Mouse (Mus musculus) neural tube, embryonic 10.5 days (tissue): ENCODE data around the gene Elovl3.
"Not testable (repeated sequence)": the region's sequence is repeated elsewhere in the genome, so short reads cannot be mapped to it uniquely, and the experiment has no call there.

Experiments used
- DNase-seq: peaks from one replicate; pipeline ENCODE4 v3.0.0-alpha.2; 2017; ENCODE audit warnings: low spot score; ENCODE audit errors: extremely low spot score

The Elovl3 gene

DNA sequence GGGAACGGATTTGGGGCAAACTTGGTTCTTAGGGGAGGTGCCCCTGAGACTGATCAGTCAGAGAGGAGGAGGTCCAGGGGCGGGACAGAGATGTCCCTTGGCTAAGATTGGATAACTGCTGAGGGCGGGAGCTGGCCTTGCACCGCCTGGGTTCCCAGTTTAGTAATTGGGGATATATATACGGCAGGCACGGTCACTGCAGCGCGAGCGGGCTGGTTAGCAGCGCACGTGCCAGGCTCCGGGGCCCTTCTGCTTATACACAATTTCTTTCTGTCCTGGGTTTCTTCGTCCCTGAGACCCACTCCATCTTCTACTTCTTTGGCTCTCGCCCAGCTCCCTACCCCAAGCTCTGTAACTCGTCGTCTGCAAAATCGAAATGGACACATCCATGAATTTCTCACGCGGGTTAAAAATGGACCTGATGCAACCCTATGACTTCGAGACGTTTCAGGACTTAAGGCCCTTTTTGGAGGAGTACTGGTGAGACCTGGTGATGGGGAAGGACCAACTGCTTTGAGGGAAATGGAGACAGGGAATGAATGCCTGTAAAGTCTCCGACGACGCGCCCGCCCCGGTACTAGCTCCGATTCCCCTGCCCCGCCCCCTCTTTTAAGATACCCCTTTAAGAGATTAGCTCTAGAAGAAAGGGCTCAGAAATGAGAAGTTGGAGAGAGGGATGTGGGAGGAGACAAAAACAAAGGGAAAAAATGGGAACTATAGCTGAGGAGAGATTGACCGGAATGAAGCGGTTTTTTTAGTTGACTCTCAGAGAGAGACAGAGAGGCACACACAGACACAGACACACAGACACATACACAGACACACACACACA is at the start of gene Elovl3:
Gene Elovl3, plus strand, starts transcription at position 204 of the 832 bp plus-strand sequence.
- no peak for DNase-seq

DNA sequence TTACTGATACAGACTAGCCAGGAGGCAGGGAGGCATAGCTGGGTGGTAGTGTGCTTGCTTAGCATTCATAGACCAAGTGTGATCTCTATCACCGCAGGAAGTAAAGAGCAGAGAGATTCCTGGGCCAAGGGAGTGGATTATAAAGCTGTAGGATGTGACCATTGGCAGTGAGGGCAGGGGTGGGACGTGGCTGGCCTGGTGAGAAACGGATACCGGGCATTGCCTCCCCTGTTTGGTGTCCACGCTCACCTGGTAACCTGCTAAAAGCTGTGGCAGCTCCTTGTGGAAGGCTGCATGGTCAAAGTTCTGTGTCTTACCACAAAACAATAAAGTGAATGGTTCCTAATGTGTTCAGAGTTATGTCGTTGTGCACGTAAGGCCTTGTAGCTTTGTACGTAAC is 46.5 kb upstream of the Elovl3 start:
- DNase-seq = no peak

DNA sequence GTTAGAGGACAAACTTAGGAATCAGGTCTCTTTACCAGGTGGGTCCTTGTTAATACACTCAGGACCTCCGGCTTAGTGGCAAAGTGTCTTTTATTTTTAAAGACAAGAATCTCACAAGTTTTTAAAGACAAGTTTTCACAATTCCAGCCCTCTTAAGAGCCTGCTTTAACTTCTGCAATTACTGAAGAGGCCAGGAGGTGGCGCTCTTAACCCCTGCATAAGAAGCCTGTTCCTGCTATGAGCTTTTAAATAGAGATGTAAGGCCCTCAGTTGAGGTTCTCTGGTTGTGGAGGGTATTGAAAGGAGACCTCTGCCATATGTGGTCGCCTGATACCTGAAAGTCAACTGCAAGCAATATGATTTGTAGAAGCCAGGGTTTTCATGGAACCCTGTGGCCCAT is 45.4 kb upstream of the Elovl3 start:
- DNase-seq = no peak

DNA sequence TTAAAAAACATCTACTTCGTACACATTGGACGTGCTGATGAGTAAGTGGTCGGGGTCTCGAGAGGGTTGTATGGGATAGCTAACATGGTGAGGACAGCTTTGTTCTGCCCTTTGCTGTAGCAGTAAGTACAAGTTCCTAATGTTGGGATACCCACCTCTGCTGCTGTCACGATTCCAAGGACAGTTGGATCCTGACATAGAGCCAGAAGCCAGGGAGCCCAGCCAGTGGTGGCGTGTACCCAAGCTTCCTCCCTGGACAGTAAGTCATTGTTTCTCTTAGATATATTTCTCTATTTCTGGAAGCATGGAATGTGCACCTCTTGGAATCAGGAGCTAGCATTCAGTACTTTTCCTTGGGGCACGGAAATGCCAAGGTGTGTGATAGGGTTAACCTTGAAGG is 43.8 kb upstream of the Elovl3 start:
- DNase-seq = no peak

- no peak for DNase-seq
Measured at GRCm38 (mm10) chr19:46091641-46092040, 40.1 kb upstream of the Elovl3 start.

- no peak for DNase-seq
Measured at GRCm38 (mm10) chr19:46094144-46094543, 37.6 kb upstream of the Elovl3 start.

DNA sequence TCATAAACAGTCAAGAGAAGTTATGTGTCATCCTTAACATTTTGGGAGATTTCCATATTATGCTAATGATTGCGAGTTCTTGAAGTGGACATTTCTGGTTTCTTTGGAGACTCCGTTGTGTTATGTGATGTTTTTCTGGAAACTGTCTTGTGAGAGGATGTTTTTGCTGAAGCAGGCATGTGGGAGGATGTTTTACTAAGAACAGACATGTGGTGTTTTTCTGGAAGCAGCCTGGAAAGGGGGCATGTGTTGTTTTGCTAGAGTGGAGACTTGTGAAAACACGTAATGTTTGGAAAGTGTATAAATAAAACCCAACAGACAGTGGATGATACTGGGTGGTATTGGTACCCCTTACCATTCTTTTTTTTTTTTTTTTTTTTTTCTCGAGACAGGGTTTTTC is 36.4 kb upstream of the Elovl3 start:
- DNase-seq = no peak

- no peak for DNase-seq
Measured at GRCm38 (mm10) chr19:46096396-46096795, 35.3 kb upstream of the Elovl3 start.

DNA sequence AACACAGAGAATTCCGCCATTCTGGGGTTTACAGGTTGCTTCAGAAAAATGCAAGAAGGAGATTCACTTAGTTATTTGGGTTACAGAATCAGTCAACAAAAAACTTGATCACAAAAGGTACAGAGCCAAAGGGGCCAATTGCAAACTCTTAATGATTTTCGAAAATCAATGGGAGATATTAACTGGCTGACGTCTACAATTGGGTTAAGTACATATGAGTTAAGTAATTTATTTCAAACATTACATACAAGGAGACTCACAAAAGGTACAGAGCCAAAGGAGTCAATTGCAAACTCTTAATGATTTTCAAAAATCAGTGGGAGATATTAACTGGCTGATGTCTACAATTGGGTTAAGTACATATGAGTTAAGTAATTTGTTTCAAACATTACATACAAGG is 32.1 kb upstream of the Elovl3 start:
- no peak for DNase-seq

GRCm38 (mm10) chr19:46103437-46104186 is 28.1 kb upstream of the Elovl3 start:
- DNase-seq = no peak

DNA sequence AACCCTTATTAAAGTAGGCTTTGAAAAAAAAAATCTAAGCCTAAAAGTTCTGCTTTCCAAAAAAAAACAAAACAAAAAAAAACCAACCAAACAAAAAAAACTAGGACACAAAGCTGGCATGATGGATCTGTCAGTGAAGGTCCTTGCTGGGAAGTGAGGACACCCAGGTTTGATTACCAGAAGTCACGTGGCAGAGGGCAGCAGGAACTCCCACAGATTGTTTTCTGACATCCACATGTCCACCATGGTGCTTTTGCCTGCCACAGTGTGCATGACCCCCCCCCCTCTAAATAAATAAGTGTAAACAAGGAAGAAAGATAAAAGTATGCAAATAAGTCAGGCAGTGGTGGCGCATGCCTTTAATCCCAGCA is 27.5 kb upstream of the Elovl3 start:
- no peak for DNase-seq

DNA sequence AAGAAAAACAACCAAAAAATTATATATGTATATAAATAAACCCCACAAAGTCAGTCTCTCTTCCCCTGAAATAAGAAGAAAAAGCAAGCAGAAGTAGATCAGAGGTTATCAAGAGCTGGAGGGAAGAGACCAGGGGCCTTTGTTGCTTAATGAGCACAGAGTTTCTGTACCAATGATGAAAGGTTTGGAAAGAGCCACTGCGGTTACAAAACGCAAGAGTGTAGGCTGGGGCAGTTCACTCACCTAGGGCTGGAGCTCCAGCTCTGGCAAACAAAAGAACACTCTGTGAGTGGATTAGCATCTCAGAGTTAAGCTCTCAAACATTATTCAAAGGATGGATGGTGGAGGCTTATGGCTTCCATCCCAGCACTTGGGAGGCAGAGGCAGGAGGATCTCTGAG is 21.5 kb upstream of the Elovl3 start:
- DNase-seq = no peak

GRCm38 (mm10) chr19:46110781-46111180 is 20.9 kb upstream of the Elovl3 start:
- no peak for DNase-seq

DNA sequence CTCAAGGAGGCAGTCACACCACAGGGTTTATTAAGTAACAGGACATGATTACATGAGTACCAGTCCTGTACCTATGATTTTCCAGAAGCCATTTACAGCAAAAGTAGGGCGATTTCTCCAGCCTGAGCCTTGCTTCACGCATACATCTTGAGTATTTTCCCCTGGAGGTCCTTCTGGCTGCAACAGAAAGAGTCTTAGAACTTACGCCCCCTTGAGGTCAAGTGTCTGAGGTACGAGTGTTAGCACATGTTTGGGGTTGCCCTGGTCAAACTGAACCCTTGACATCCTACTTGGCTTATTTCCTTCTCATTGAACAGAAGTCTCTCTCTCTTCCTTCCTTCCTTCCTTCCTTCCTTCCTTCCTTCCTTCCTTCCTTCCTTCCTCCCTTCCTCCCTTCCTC is 17.1 kb upstream of the Elovl3 start:
- no peak for DNase-seq

GRCm38 (mm10) chr19:46119458-46119857 is 12.2 kb upstream of the Elovl3 start:
- DNase-seq = no peak

- DNase-seq = no peak
Measured at GRCm38 (mm10) chr19:46120872-46121271, 10.8 kb upstream of the Elovl3 start.

- no peak for DNase-seq
Measured at GRCm38 (mm10) chr19:46123876-46124275, 7.8 kb upstream of the Elovl3 start.

GRCm38 (mm10) chr19:46124651-46125050 is 7.0 kb upstream of the Elovl3 start:
- DNase-seq = no peak

DNA sequence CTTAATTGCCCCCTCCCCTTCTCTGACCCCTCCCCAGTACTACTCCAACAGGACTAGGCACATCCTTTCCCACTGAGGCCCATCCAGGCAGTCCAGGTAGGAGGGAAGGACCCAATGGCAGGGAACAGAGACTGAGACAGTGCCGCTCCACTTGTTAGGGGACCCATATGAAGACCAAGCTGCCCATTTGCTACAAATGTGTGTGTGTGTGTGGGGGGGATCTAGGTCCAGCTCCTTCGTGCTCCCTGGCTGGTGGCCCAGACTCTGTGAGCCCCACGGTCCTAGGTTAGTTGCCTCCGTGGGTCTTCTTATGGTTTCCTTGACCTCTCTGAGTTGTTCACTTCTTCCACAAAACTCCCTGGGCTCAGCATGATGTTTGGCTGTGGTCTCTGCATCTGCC is 5.4 kb upstream of the Elovl3 start:
- DNase-seq = no peak

GRCm38 (mm10) chr19:46129737-46130136 is 2.0 kb upstream of the Elovl3 start:
- DNase-seq = not testable (repeated sequence)

GRCm38 (mm10) chr19:46131283-46131682 is 414 bp upstream of the Elovl3 start:
- no peak for DNase-seq

DNA sequence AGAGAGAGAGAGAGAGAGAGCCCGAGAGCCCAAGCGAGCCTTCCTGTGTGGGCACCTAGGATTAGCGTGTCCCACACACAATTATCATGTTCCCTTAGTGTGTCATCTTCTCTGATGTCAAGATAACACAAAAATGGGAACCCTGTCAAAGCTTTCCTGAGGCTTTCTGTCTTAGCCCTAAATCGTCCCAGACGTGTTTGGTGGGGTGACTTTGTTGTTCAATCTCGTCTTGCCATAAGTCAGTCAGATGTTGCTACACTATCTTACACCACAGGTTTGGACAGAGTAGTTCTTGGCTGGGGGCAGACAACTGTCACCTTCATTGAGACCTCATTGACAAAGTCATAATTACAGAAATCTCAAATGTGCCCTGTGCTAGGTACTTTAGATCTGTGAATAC is 880 bp downstream of the Elovl3 start:
- DNase-seq = no peak

- peak; percentile 91 for DNase-seq
Measured at GRCm38 (mm10) chr19:46135297-46135696, 3.6 kb downstream of the Elovl3 start.
